Mouse (Mus musculus) retina, postnatal 7 days (tissue): ENCODE results near the gene Psmf1.

Source experiments
- DNase-seq: peaks from one replicate; pipeline ENCODE4 v3.0.0-alpha.2; 2012; ENCODE audit warnings: low read depth, low spot score

Gene Psmf1

DNA sequence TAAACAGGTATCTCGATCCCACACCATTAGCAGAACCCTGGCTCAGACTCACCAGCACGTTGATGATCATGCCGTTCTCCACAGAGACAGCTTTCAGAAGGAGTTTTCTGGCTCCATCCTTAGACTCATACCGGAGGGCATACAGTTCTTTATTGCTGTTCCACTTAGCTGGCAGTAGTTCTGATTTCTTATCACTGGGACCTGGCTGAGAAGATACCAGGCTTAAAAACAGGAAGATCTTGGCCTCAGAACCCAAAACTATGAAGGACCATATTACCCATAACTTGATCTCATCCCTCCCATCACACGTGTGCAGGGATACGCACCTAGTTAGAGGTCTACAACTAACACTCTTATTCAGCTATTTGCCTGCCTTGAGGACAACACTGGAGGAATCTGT is 8.6 kb downstream of the Psmf1 start:
- DNase-seq = no peak

DNA sequence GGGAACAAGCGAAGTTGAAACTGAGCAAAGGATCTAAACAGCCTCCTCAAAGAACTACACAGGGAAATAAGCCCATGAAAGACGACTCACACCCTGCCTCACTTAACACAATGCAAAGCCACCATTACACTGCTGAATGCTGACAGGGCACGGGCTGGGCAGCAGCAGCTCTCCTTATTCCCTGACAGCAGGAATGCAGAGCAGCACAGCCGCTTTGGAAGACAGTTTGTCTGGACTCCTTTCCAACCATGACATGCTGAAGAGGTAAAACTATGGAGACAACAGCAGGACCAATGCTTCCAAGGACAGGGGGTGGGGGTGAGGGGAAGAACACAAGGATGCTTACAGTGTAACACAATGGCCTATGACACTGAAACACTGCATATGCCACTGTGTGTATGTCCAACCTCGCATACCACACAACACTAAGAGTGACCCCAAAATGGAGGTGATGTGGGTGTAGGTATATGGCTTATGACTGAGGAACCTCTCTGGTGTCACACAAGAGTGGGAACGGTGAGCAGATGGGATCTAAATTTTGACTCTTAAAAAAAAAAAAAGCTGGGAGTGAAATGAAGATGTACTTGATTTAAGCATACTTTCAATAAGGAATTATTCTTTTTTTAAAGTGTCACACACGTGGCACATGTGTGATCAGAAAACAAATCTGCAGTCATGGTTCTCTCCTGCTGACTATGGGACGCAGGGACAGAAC is 10.7 kb downstream of the Psmf1 start:
- DNase-seq = no peak

DNA sequence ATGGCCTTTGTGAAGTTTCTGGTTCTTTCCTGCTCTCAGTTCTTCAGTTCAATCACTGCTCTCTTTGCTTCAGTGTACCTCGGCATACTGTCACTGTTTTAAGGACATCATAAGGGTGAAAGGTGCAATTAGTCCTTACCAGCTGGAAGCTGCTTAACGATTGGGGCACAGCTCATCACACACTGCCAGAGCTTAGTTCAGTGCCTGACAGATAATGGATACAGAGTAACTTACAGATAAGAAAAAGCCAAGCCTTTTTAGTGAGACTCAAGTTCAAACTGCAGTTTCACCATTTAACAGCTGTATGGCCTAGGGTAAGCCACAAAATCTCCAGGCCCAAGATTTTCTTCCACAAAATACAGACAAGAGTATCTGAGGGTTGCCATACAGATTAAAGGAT is 19.9 kb downstream of the Psmf1 start:
- no peak for DNase-seq

- DNase-seq = no peak
Observed at GRCm38 (mm10) chr2:151716318-151717055, 27.5 kb downstream of the Psmf1 start.

DNA sequence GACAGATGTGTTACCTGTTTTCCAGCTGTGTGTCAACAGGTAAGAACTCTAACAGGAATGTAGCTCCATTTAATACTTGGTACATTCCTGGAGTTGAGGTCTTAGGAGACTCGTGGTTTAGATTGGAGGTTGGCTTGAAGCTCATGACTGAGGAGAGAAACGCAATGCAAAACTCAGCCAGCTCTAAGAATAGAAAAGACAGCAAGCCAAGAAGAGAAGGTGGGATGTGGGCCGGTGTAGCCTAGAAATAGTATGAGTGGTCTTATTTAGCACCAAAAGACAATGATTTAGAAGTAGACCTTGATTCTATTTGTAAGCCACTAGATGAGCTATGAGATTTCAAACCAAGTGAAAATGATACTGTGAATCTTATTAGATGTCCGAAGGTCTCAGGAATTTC is 28.5 kb downstream of the Psmf1 start:
- DNase-seq = no peak

- no peak for DNase-seq
Observed at GRCm38 (mm10) chr2:151712647-151713046, 31.3 kb downstream of the Psmf1 start.

GRCm38 (mm10) chr2:151702851-151703190 is 41.2 kb downstream of the Psmf1 start:
- DNase-seq = peak; percentile 4

DNA sequence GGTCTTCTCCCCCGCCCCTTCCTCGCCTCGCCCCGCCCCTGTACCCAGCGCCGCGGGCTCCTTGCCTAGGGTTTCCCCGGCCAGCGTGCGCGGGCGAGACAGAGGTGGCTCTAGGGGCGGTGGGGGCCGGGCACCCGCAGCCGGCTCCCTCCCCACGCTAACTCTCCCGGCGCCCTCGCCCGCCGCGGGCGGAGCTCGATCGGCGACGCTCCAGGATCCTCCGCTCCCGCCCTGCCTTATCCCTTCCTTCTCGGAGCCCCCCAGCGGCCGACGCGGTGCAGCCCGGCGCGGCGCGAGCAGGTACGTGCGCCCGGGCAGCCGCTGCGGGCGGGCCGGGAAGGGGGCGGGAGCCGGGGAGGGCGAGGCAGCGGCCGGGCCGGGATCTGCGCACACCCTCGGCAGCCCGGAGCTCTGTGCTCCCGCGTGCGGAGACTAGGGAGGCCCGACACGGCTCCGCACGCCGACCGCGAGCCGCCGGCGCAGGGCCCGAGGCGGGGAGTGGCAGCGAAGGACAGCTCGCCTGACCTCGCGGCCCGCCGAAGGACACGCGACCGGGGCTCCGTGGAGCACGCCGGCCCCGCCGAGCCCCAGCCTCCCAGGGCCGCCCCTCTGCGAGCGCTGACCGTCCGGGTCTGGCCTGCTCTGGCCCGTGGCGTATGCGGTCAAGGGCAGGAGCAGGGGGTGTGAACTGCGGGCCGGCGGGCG is 41.7 kb downstream of the Psmf1 start:
- peak; percentile 46 for DNase-seq

GRCm38 (mm10) chr2:151701231-151702145 is 42.5 kb downstream of the Psmf1 start, which contains the start of gene Tmem74b:
Gene Tmem74b (plus strand): TSS chr2:151702008.
- peak; percentile 3 for DNase-seq

DNA sequence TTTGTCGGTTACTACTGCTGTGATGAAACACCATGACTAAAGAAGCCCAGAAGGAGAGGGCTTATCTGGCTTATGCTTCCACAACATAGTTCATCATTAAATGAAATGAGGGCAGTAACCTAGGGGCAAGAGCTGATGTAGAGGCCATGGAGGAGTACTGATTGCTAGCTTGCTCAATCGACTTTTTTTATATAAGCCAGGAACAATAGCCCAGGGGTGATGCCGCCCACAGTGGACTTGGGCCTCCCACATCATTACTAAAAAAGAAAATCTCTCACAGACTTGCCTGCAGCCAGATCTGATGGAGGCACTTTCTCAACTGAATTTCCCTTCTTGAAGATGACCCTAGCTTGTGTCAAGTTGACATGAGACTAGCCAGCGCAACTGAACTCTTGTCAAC is 61.0 kb downstream of the Psmf1 start:
- DNase-seq = no peak

DNA sequence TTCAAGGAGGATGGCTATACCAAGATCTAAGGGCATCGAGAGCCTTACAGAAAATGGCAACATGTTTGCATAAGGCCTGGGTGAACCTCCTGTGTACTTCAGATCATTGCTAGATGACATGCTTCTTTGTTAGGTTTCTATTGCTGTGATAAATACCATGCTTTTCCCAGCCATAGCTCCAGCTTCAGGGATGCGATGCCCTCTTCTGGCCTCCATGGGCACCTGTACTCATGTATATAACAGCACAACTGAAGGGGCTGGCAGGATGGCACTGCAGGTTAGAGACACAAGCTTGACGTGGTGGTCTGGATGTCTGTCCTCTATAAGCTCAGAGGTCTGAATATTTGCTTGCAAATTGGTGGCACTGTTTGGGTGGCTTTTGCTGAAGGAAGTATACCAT is 61.6 kb downstream of the Psmf1 start:
- no peak for DNase-seq

DNA sequence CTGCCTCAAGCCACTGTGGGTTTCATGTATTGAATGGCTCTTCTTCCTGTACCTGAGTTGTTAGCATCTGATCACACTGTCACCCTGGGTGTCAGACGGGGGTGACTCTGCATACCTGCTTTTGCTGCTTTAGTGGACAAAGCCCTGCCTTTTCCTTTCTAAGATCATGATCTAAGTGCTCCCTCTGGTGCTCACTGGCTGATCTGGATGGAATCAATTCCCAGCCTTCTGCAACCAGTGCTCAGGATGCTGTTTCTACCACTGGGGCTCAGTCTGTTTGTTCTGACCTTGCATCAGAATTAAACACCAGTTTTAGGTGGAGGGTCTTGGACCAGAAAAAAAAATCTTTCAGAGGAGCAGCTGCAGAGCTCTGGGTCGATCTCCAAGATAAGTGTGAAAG is 67.8 kb downstream of the Psmf1 start:
- DNase-seq = no peak

DNA sequence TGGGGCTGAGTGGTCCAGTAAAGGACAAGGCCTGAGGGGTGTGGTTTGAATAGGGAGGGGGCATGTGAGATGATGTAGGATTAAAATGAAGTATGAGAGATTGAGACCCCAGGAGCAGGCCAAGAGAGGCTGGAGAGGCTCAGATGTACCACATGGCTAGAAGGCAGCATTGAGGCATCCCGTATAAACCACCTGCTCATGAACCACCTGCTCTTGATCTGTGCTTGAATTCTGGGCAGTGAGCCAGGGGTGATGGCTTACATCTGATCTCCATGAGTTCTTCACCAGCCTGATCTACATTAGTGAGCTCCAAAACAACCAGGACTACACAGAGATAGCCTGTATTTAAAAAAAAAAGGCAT is 73.0 kb downstream of the Psmf1 start:
- DNase-seq = no peak

DNA sequence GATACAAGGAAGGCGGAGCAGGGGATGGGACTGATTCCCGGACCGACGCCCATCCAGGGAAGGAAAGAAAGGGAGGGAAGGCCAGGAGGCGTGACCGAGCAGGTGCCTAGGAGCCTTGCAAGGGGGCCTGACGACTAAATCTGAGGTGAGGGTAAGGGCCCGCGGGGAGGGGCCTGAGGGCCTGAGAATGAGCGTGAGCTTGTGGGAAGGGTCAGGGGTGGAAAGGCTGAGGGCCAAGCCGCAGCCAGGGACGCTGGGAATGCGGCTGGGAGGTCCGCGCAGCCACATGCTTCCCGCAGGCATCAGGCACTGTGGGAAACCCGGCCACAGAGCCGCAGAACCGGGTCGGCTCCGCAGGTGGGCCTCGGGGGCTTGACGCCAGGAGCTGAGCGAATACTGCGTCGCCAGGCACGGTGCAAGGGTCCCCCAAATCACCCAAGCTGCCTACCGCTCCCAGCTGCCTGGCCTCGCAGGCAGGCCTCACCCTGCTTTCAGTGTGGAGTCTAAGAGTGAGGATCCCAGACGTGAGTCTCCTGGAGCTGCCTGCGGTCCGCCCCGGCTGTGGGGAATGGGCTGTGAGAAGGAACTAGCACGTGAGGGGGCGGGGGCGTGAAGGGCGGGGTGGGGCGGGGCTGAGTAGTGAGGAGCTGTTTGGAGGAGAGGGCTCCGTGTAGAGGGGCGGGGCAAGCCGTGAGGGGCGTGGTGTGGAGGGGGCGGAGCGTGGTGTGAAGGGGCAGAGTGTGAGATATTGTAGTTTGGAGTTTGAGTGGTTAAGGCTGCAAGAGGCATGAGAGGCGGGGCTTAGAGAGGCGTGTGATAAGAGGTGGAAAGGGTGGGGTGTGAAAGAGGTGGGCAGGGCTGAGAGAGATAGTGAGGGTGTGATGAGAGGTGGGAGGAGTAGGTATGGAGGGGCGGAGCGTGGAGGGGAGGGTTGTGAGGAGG is 73.7 kb downstream of the Psmf1 start:
- DNase-seq = no peak

- no peak for DNase-seq
Observed at GRCm38 (mm10) chr2:151668433-151668832, 75.6 kb downstream of the Psmf1 start, which contains the start of gene Rad21l. Gene Rad21l (minus strand): TSS chr2:151668533.
